Mouse (Mus musculus): ENCODE measurements at regions not wholly inside any gene's neighbourhood (a gene's known extent, or its start where the extent isn't known, plus 50 kb on each side); places are given as distances from the start of the nearest gene placed in this dataset.

- H3K4me3 ChIP-seq, result no peak overlapping the region
- ATAC-seq (ENCODE audit: borderline replicate concordance, extremely low read depth, low FRiP score, low TSS enrichment), result no peak
- no peak overlapping the region for H3K4me2 ChIP-seq
- no peaks in the 10 kb centered on the region for H3K36me3 ChIP-seq
- no peaks in the 10 kb centered on the region for H3K27me3 ChIP-seq
- H3K27ac ChIP-seq, result no peak overlapping the region
- H3K4me1 ChIP-seq, result no peaks in the 10 kb centered on the region
- 84% methylated on average over 3 of the region's 3 CpGs for WGBS
- no peak overlapping the region for H3K9ac ChIP-seq
- no peaks in the 10 kb centered on the region for H3K9me3 ChIP-seq
Observed at GRCm38 (mm10) chr10:122386748-122387147, 61.6 kb upstream of the Avpr1a start.

GRCm38 (mm10) chr10:122379661-122380344 lies 68.5 kb upstream of the Avpr1a start:
- H3K27ac ChIP-seq, result no peak overlapping the region
- WGBS, result 65% methylated on average over 3 of the region's 3 CpGs
- H3K9me3 ChIP-seq, result no peaks in the 10 kb centered on the region
- H3K4me1 ChIP-seq, result no peaks in the 10 kb centered on the region
- no peak overlapping the region for H3K9ac ChIP-seq
- no peak overlapping the region for H3K4me2 ChIP-seq
- no peak overlapping the region for H3K4me3 ChIP-seq
- H3K36me3 ChIP-seq, result no peaks in the 10 kb centered on the region
- H3K27me3 ChIP-seq, result no peaks in the 10 kb centered on the region
- ATAC-seq (ENCODE audit: borderline replicate concordance, extremely low read depth, low FRiP score, low TSS enrichment), result no peak

GRCm38 (mm10) chr10:122343291-122343690 lies 105.0 kb upstream of the Avpr1a start:
- H3K4me2 ChIP-seq, result no peak overlapping the region
- 78% methylated on average over 9 of the region's 9 CpGs for WGBS
- H3K27ac ChIP-seq, result no peak overlapping the region
- no peak for ATAC-seq (ENCODE audit: borderline replicate concordance, extremely low read depth, low FRiP score, low TSS enrichment)
- no peaks in the 10 kb centered on the region for H3K36me3 ChIP-seq
- H3K9me3 ChIP-seq, result no peaks in the 10 kb centered on the region
- no peak overlapping the region for H3K9ac ChIP-seq
- H3K4me1 ChIP-seq, result no peaks in the 10 kb centered on the region; the same call in 1 of the 2 replicates
- H3K27me3 ChIP-seq, result no peaks in the 10 kb centered on the region
- H3K4me3 ChIP-seq, result no peak overlapping the region

- no peaks in the 10 kb centered on the region for H3K36me3 ChIP-seq
- H3K9me3 ChIP-seq, result no peaks in the 10 kb centered on the region
- peak overlapping the region; percentile 17; the same call in 1 of the 2 replicates for H3K27ac ChIP-seq
- peak; percentile 81; the same call in 1 of the 2 replicates for ATAC-seq (ENCODE audit: borderline replicate concordance, extremely low read depth, low FRiP score, low TSS enrichment)
- no peak overlapping the region for H3K4me2 ChIP-seq
- H3K9ac ChIP-seq, result no peak overlapping the region
- H3K27me3 ChIP-seq, result no peaks in the 10 kb centered on the region
- no peak overlapping the region for H3K4me3 ChIP-seq
- 30% methylated on average over 12 of the region's 12 CpGs for WGBS
- no peaks in the 10 kb centered on the region; the same call in 1 of the 2 replicates for H3K4me1 ChIP-seq
Observed at GRCm38 (mm10) chr10:122342356-122342755, 105.9 kb upstream of the Avpr1a start.

- Histone ChIP-seq H3K27me3 (no peaks in the 10 kb centered on the region), H3K36me3 (no peaks in the 10 kb centered on the region), H3K9ac (no peak overlapping the region), H3K9me3 (no peaks in the 10 kb centered on the region), H3K27ac (no peak overlapping the region), H3K4me2 (no peak overlapping the region), H3K4me3 (no peak overlapping the region), H3K4me1 (no peaks in the 10 kb centered on the region)
- no peak for ATAC-seq (ENCODE audit: borderline replicate concordance, extremely low read depth, low FRiP score, low TSS enrichment)
- WGBS, result 80% methylated on average over 6 of the region's 6 CpGs
Observed at GRCm38 (mm10) chr10:122326851-122327250, 121.4 kb upstream of the Avpr1a start.

GRCm38 (mm10) chr10:122318886-122319285 lies 129.4 kb upstream of the Avpr1a start:
- no peak overlapping the region for H3K27ac ChIP-seq
- H3K4me2 ChIP-seq, result no peak overlapping the region
- H3K4me3 ChIP-seq, result no peak overlapping the region
- peaks cover 3% of the 10 kb centered on the region; the same call in 1 of the 2 replicates for H3K4me1 ChIP-seq
- H3K9ac ChIP-seq, result no peak overlapping the region
- 49% methylated on average over 4 of the region's 4 CpGs for WGBS
- ATAC-seq (ENCODE audit: borderline replicate concordance, extremely low read depth, low FRiP score, low TSS enrichment), result peak; percentile 49; the same call in 1 of the 2 replicates
- no peaks in the 10 kb centered on the region for H3K27me3 ChIP-seq
- H3K36me3 ChIP-seq, result no peaks in the 10 kb centered on the region
- H3K9me3 ChIP-seq, result no peaks in the 10 kb centered on the region

- Histone ChIP-seq H3K27ac (no peak overlapping the region), H3K4me3 (no peak overlapping the region), H3K9me3 (no peaks in the 10 kb centered on the region), H3K4me2 (no peak overlapping the region), H3K9ac (no peak overlapping the region), H3K4me1 (no peaks in the 10 kb centered on the region), H3K27me3 (no peaks in the 10 kb centered on the region), H3K36me3 (no peaks in the 10 kb centered on the region)
- no peak for ATAC-seq (ENCODE audit: borderline replicate concordance, extremely low read depth, low FRiP score, low TSS enrichment)
- WGBS, result 64% methylated on average over 3 of the region's 3 CpGs
Observed at GRCm38 (mm10) chr10:122310646-122311193, 137.6 kb upstream of the Avpr1a start.

- no peak overlapping the region for H3K9ac ChIP-seq
- 88% methylated on average over 3 of the region's 3 CpGs for WGBS
- H3K27me3 ChIP-seq, result no peaks in the 10 kb centered on the region
- H3K4me1 ChIP-seq, result no peaks in the 10 kb centered on the region
- ATAC-seq (ENCODE audit: borderline replicate concordance, extremely low read depth, low FRiP score, low TSS enrichment), result no peak
- H3K9me3 ChIP-seq, result no peaks in the 10 kb centered on the region
- no peak overlapping the region for H3K27ac ChIP-seq
- H3K4me2 ChIP-seq, result no peak overlapping the region
- H3K4me3 ChIP-seq, result no peak overlapping the region
- H3K36me3 ChIP-seq, result no peaks in the 10 kb centered on the region
Observed at GRCm38 (mm10) chr10:122308691-122309090, 139.6 kb upstream of the Avpr1a start.

- H3K36me3 ChIP-seq, result no peaks in the 10 kb centered on the region
- no peak overlapping the region for H3K4me3 ChIP-seq
- H3K27ac ChIP-seq, result no peak overlapping the region
- no peaks in the 10 kb centered on the region for H3K4me1 ChIP-seq
- WGBS, result 81% methylated on average over 6 of the region's 6 CpGs
- no peak overlapping the region for H3K9ac ChIP-seq
- H3K27me3 ChIP-seq, result no peaks in the 10 kb centered on the region
- no peak overlapping the region for H3K4me2 ChIP-seq
- no peak for ATAC-seq (ENCODE audit: borderline replicate concordance, extremely low read depth, low FRiP score, low TSS enrichment)
- no peaks in the 10 kb centered on the region for H3K9me3 ChIP-seq
Observed at GRCm38 (mm10) chr10:122302259-122302658, 146.0 kb upstream of the Avpr1a start.

GRCm38 (mm10) chr10:122295921-122296425 lies 152.3 kb upstream of the Avpr1a start:
- Histone ChIP-seq H3K4me1 (no peaks in the 10 kb centered on the region), H3K4me3 (no peak overlapping the region), H3K9ac (no peak overlapping the region), H3K36me3 (no peaks in the 10 kb centered on the region), H3K27me3 (no peaks in the 10 kb centered on the region), H3K27ac (no peak overlapping the region), H3K4me2 (no peak overlapping the region), H3K9me3 (no peaks in the 10 kb centered on the region)
- WGBS, result 63% methylated on average over 5 of the region's 5 CpGs
- no peak for ATAC-seq (ENCODE audit: borderline replicate concordance, extremely low read depth, low FRiP score, low TSS enrichment)

- ATAC-seq (ENCODE audit: borderline replicate concordance, extremely low read depth, low FRiP score, low TSS enrichment), result no peak; the same call in 1 of the 2 replicates
- Histone ChIP-seq H3K9ac (no peak overlapping the region), H3K4me3 (no peak overlapping the region), H3K27ac (no peak overlapping the region; the same call in 1 of the 2 replicates), H3K4me2 (no peak overlapping the region), H3K36me3 (no peaks in the 10 kb centered on the region), H3K27me3 (no peaks in the 10 kb centered on the region), H3K4me1 (no peaks in the 10 kb centered on the region), H3K9me3 (no peaks in the 10 kb centered on the region)
- 59% methylated on average over 2 of the region's 2 CpGs for WGBS
Observed at GRCm38 (mm10) chr10:122291611-122292010, 156.7 kb upstream of the Avpr1a start.

GRCm38 (mm10) chr10:122291091-122291490 lies 157.2 kb upstream of the Avpr1a start:
- Histone ChIP-seq H3K9me3 (no peaks in the 10 kb centered on the region), H3K9ac (no peak overlapping the region), H3K4me3 (no peak overlapping the region), H3K27ac (no peak overlapping the region), H3K36me3 (no peaks in the 10 kb centered on the region), H3K27me3 (no peaks in the 10 kb centered on the region), H3K4me1 (no peaks in the 10 kb centered on the region), H3K4me2 (no peak overlapping the region)
- ATAC-seq (ENCODE audit: borderline replicate concordance, extremely low read depth, low FRiP score, low TSS enrichment), result no peak
- 69% methylated on average over 5 of the region's 5 CpGs for whole genome bisulfite sequencing

Data from lung, embryonic 15.5 days (tissue).